Mouse (Mus musculus): ENCODE measurements around the gene Ly6g6f. TPM values are rescaled to one million over a fixed set of nuclear protein-coding genes. Genes with fewer than 3 reads are reported as not detected.

Gene Ly6g6f
- polyA plus RNA-seq (2015; fragmentation: Illumina TruSeq; extraction: RNeasy Lipid Tissue Mini Kit (QIAGEN cat#74804); ENCODE audit: low read depth, low replicate concordance) = 0.70 TPM

GRCm38 (mm10) chr17:35085208-35085865 lies at the start of gene Ly6g6f:
TSS of gene Ly6g6f (minus strand) at chr17:35085610.

DNA sequence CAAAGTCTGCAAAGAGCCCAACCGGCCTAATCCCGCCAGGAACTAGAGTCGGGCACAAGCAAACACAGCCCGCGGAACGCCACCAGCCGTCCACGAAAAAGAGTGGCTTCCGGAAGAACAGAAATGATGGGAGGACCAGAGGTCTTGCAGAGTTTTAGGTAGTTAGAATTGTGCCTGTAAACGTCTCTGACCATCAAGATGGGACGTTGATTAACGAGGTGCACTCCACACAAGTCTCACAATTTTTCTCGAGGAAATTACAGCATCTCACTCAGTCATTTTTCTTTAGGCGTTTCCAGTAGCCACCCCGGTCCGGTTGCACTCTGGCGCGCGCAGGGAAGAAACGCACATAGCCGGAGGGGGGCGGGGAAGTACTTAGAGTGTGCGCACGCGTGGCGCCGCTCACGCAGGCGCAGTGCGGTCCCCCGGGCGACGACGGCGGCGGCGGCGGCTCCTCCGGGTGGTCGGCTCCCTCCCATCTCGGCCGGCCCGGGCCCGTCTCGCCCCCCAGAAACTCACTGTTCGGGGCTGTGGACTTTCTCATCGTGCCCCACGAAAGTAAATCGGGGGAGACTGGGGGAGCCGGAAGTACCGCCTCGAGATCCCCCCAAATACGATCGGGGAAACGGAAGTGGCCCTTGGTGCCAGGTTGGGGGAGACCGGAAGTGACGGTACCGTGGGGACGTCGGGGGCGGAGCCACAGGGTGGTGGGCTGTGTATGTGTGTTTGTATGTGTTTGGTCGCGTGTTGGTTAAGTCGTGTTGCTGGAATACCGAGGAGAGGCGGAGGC lies 49.6 kb upstream of the Ly6g6f start, which contains the start of gene Bag6:
TSS of gene Bag6 (plus strand) at position 378 of the 790 bp plus-strand sequence.

DNA sequence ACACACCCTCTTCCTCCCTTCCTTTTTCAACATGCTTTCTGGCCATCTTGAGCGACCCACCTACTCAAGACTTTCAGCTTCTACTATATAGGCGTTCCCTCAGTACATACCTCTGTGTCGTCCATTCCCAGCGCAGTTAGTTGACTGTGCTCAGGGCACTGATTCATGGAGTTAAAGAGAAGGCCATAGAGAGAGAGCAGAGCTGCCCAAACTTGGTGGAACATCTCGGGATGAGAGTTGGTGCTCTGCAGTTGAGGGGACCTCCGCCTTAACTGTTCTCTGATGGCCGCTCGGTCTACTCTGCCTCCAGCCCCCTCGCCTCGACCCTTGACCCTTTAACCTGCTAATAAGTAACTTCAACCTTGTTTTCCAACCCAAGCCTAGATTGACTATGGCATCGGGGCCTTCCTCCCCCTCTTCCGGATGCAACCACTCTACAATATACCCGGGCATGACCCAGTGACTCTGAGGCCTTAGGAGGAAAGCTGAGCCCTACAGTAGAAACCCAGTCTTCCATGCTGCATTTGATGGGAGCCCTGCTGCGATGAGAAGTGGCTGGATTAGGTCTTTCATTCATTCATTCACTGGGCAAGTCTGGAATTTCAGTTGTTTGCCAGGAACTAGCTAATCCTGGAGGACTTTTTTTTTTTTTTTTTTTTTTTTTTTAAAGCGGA lies 46.2 kb upstream of the Ly6g6f start, which contains the start of gene Apom:
TSS of gene Apom (minus strand) at position 551 of the 674 bp plus-strand sequence.

GRCm38 (mm10) chr17:35126206-35126611 lies 40.8 kb upstream of the Ly6g6f start, which contains the start of gene D17H6S53E:
TSS of gene D17H6S53E (plus strand) at chr17:35126373.

GRCm38 (mm10) chr17:35121871-35122303 lies 36.5 kb upstream of the Ly6g6f start, which contains the start of gene Csnk2b:
TSS of gene Csnk2b (minus strand) at chr17:35122053.

DNA sequence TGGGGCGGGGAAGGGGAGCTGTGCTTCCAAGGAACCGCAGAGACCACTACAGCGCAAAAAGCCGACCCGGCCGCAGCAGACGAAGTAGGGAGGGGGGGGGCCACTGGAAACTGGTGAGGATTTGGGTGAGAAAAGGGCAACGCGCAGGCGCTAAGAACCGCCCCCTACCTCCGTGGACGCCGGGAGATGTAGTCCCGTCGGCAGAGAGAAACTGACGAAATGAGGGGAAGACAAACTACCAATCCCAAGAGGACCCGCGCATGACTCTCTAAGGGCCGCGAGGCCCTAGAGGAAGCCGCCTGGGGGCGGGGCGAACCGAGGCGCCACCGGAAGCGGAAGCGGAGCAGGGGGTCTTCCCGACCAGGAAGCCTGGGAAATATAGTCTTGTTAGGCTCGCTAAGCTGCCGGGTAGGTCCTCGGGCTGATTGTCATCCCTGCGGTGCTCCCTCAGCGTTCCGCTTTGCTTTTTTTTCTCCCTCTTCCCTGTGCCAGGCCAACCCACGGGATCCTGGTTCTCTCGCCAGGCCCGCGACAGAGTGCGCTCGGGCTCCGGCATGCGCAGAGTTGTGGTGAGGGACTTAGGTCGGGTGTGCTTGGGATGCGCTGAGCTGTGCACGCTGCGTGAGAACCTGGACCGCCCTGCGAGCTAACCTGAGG lies 35.9 kb upstream of the Ly6g6f start, which contains the start of gene Gpank1:
TSS of gene Gpank1 (plus strand) at position 313 of the 657 bp plus-strand sequence.

DNA sequence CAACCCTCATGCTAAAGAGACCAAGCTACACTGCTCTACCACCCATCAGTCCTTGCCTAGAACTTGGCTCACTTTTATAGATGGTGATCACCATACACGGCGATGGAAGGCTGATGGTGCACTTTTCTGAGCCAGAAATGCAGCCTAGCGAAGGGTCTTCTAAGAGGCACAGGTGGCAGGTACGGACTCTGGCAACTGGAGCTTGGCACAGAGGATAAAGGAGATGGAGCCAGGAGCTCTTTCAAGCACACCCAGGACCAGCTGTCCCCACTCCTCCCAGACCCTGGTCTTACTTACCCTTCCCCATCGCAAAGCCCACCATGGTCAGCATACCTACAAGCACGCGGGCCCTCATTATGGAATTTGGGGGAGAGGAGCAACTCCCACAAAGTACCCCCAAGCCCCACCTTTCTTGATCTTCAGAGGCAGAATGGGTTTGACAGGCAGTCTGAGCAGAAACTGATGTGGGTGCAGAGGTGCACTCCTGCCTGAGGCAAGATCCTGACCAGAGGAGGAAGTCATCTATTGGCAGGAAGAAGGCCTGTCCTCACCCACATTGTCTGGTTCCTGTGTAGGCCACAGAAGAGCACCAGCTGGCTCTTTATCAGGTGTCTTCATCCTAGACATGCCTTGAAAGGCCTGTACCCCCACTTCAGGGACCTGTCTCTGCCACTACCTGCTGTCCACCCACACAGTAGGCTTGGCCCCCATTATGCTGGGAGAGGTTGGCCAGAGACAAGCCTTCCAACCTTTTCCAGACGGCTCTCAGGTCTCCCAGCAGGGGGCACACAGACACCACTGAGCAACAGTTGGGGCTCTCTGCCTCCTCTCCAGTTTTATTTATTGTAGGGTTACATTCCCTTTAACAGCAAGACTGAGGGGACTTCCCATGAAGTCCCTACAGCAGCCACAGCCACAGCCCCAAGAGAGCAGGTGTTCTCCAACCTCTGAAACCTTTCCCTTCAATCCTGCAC lies 29.9 kb upstream of the Ly6g6f start, which contains the start of gene Ly6g5b:
TSS of gene Ly6g5b (minus strand) at position 383 of the 974 bp plus-strand sequence.

GRCm38 (mm10) chr17:35108097-35108496 lies 22.7 kb upstream of the Ly6g6f start, which contains the start of gene Ly6g5c:
TSS of gene Ly6g5c (plus strand) at chr17:35108279.

DNA sequence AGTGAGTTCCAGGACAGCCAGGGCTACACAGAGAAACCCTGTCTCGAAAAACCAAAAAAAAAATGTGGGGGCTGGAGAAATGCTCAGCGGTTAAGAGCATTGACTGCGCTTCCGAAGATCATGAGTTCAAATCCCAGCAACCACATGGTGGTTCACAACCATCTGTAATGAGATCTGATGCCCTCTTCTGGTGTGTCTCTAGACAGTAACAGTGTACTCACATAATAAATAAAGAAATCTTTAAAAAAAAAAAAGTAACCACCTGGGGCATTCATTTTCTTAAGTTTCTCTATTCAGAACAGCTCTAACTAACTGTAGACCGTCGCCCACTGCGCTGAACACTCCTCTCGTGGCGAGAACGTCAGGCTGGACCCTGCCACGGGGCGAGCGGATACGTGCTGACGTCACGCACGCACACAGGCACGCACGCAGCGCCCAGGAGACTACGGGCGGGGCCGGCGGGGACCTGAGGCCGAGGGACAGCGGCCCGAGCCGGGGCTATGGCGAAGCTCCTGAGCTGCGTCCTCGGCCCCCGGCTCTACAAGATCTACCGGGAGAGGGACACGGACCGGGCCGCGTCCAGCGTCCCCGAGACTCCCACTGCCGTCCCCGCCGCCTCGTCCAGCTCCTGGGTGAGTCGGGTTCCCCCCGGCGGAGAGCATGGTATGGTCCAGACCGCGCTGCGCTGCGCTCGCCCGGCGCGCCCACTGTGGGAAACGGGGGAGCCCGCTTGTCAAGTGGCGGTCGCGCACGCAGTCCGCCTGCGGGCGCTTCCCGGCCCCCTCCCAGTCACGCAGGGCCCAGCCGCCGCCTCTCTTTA lies 3.6 kb upstream of the Ly6g6f start, which contains the start of gene Abhd16a:
TSS of gene Abhd16a (plus strand) at position 439 of the 820 bp plus-strand sequence.

GRCm38 (mm10) chr17:35077786-35078233 lies 7.6 kb downstream of the Ly6g6f start, which contains the start of gene Ly6g6d:
TSS of gene Ly6g6d (minus strand) at chr17:35078065.

GRCm38 (mm10) chr17:35076507-35077176 lies 8.8 kb downstream of the Ly6g6f start, which contains the start of gene Ly6g6e:
TSS of gene Ly6g6e (plus strand) at chr17:35076902.

DNA sequence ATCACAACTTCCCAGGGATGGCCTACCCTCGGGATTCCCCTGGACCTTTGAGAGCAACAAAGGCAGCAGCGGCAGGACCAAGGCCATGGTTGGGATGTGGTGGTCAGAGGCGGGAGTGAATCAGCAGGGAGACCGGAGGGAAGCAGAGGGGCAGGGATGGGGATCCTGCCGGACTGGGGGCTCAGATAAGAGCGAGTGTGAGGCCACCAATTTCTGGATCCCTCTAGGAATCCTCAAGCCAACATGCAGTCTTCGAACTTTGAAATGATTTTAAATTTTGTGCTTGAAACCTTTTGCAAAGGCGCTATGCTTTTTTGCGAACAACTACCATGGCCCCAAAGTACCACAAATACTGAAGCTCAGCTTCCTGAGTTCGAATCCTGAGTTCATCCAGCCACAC lies 19.3 kb downstream of the Ly6g6f start, which contains the start of gene Mpig6b:
TSS of gene Mpig6b (minus strand) at position 101 of the 400 bp plus-strand sequence.

GRCm38 (mm10) chr17:35064951-35065947 lies 20.2 kb downstream of the Ly6g6f start, which contains the start of gene Ly6g6c:
TSS of gene Ly6g6c (plus strand) at chr17:35065388.

GRCm38 (mm10) chr17:35058911-35059892 lies 26.2 kb downstream of the Ly6g6f start, which contains the start of gene Ddah2:
TSS of gene Ddah2 (plus strand) at chr17:35059035.

GRCm38 (mm10) chr17:35049561-35050016 lies 35.8 kb downstream of the Ly6g6f start, which contains the start of gene Clic1:
TSS of gene Clic1 (plus strand) at chr17:35049966.

Measured in brain, adult 10 weeks (tissue).